Mouse (Mus musculus) kidney, embryonic 14.5 days (tissue): ENCODE data around the gene Rbms3. TPM values are rescaled to one million over a fixed set of nuclear protein-coding genes. Genes with fewer than 3 reads are reported as not detected.

Experiments
- ATAC-seq: fragments of 200-750 bp; cut with Nextera tagmentation; 2 replicates; pipeline ENCODE4 v1.8.0; 2017; ENCODE audit warnings: moderate number of reproducible peaks, mild to moderate bottlenecking, moderate TSS enrichment, moderate library complexity; ENCODE audit not compliant: low FRiP score, low TSS enrichment
- H3K27ac ChIP-seq: fragments of 300-500 bp; sonication (generic); 2 replicates; pipeline ENCODE4 v1.5.1; 2014; ENCODE audit warnings: low read depth, mild to moderate bottlenecking, low read length, moderate library complexity, mixed read lengths
- H3K27me3 ChIP-seq: fragments of 300-500 bp; sonication (generic); 2 replicates; pipeline ENCODE4 v1.6.1; 2014; ENCODE audit warnings: mild to moderate bottlenecking, low read length; ENCODE audit not compliant: control insufficient read depth, insufficient read depth
- H3K36me3 ChIP-seq: fragments of 300-500 bp; sonication (generic); 2 replicates; pipeline ENCODE4 v1.6.1; 2014; ENCODE audit warnings: low read length, mixed read lengths; ENCODE audit not compliant: control insufficient read depth, insufficient read depth
- H3K4me1 ChIP-seq: fragments of 300-500 bp; sonication (generic); 2 replicates; pipeline ENCODE4 v1.6.1; 2014; ENCODE audit warnings: low read length, mixed read lengths; ENCODE audit not compliant: control insufficient read depth, insufficient read depth
- H3K4me2 ChIP-seq: fragments of 300-500 bp; sonication (generic); replicated peaks from 2 replicates; pipeline ENCODE4 v1.6.1; 2014; ENCODE audit warnings: low read depth, mild to moderate bottlenecking, low read length
- H3K4me3 ChIP-seq: fragments of 300-500 bp; sonication (generic); 2 replicates; pipeline ENCODE4 v1.5.1; 2014; ENCODE audit warnings: mild to moderate bottlenecking, low read length
- H3K9ac ChIP-seq: fragments of 300-500 bp; sonication (generic); 2 replicates; pipeline ENCODE4 v1.6.1; 2014; ENCODE audit warnings: low read depth, mild to moderate bottlenecking, low read length, moderate library complexity
- H3K9me3 ChIP-seq: fragments of 300-500 bp; sonication (generic); 2 replicates; pipeline ENCODE4 v1.6.1; 2016; ENCODE audit warnings: low read length; ENCODE audit not compliant: control insufficient read depth
- WGBS: fragments of 180-500 bp; shearing (Covaris S2); extraction: QIAGEN DNeasy Blood & Tissue Kit; methylation state at CpG from one replicate; pipeline ENCODE4 v1.1.7; 2014; 5-methylcytosine and 5-hydroxymethylcytosine counted together
- polyA plus RNA-seq: library from polyadenylated mRNA; unstranded; fragments of >200 nt; fragmentation: Nextera tagmentation; extraction: Ambion mirVana; gene quantifications from 2 replicates; pipeline ENCODE4 v1.2.1, GENCODE M21; 2014

Rbms3 gene
- polyA plus RNA-seq, 1 experiment from 2014 or later, result 73.4 TPM

- H3K27me3 ChIP-seq, result no peaks in the 10 kb centered on the region
- H3K36me3 ChIP-seq, result no peaks in the 10 kb centered on the region
- H3K4me1 ChIP-seq, result peaks cover 12% of the 10 kb centered on the region; the same call in 1 of the 2 replicates
- peaks cover 4% of the 10 kb centered on the region; the same call in 1 of the 2 replicates for H3K9me3 ChIP-seq
- H3K4me3 ChIP-seq, result no peak overlapping the region
- no peak overlapping the region for H3K9ac ChIP-seq
- H3K4me2 ChIP-seq, result no peak overlapping the region
- WGBS, result 8% methylated on average over 2 of the region's 2 CpGs
- peak overlapping the region; percentile 30; the same call in 1 of the 2 replicates for H3K27ac ChIP-seq
- ATAC-seq, result peak; percentile 82
Measured at GRCm38 (mm10) chr9:117072433-117073099, 557.1 kb downstream of the Rbms3 start.

GRCm38 (mm10) chr9:117070616-117071015, 559.1 kb downstream of the Rbms3 start:
- no peak overlapping the region for H3K9ac ChIP-seq
- 68% methylated on average over 2 of the region's 2 CpGs for WGBS
- no peak overlapping the region for H3K4me3 ChIP-seq
- H3K36me3 ChIP-seq, result no peaks in the 10 kb centered on the region
- H3K4me1 ChIP-seq, result peaks cover 9% of the 10 kb centered on the region; the same call in 1 of the 2 replicates
- ATAC-seq, result no peak
- no peak overlapping the region for H3K4me2 ChIP-seq
- H3K27me3 ChIP-seq, result no peaks in the 10 kb centered on the region
- H3K9me3 ChIP-seq, result peaks cover 8% of the 10 kb centered on the region; the same call in 1 of the 2 replicates
- H3K27ac ChIP-seq, result no peak overlapping the region

- H3K9me3 ChIP-seq, result peaks cover 8% of the 10 kb centered on the region; the same call in 1 of the 2 replicates
- no peaks in the 10 kb centered on the region for H3K36me3 ChIP-seq
- H3K27me3 ChIP-seq, result no peaks in the 10 kb centered on the region
- H3K4me1 ChIP-seq, result peaks cover 9% of the 10 kb centered on the region; the same call in 1 of the 2 replicates
- H3K9ac ChIP-seq, result no peak overlapping the region
- 67% methylated on average over 1 of the region's 1 CpGs for WGBS
- H3K4me2 ChIP-seq, result no peak overlapping the region
- no peak overlapping the region for H3K4me3 ChIP-seq
- ATAC-seq, result no peak
- no peak overlapping the region for H3K27ac ChIP-seq
Measured at GRCm38 (mm10) chr9:117069232-117069631, 560.5 kb downstream of the Rbms3 start.

GRCm38 (mm10) chr9:117067703-117068419, 561.9 kb downstream of the Rbms3 start:
- Histone ChIP-seq H3K9me3 (peaks cover 8% of the 10 kb centered on the region; the same call in 1 of the 2 replicates), H3K4me1 (peaks cover 3% of the 10 kb centered on the region; the same call in 1 of the 2 replicates), H3K4me2 (no peak overlapping the region), H3K27ac (no peak overlapping the region), H3K9ac (no peak overlapping the region), H3K27me3 (no peaks in the 10 kb centered on the region), H3K36me3 (no peaks in the 10 kb centered on the region), H3K4me3 (no peak overlapping the region)
- ATAC-seq, result peak; percentile 78
- 36% methylated on average over 11 of the region's 11 CpGs for WGBS

GRCm38 (mm10) chr9:117066502-117066901, 563.2 kb downstream of the Rbms3 start:
- Histone ChIP-seq H3K9me3 (peaks cover 8% of the 10 kb centered on the region; the same call in 1 of the 2 replicates), H3K36me3 (no peaks in the 10 kb centered on the region), H3K27ac (no peak overlapping the region), H3K9ac (no peak overlapping the region), H3K27me3 (no peaks in the 10 kb centered on the region), H3K4me3 (no peak overlapping the region), H3K4me2 (no peak overlapping the region), H3K4me1 (no peaks in the 10 kb centered on the region)
- ATAC-seq, result no peak
- WGBS, result 72% methylated on average over 3 of the region's 3 CpGs

GRCm38 (mm10) chr9:117065601-117066000, 564.1 kb downstream of the Rbms3 start:
- 87% methylated on average over 6 of the region's 6 CpGs for WGBS
- Histone ChIP-seq H3K4me3 (no peak overlapping the region), H3K27me3 (no peaks in the 10 kb centered on the region), H3K4me1 (no peaks in the 10 kb centered on the region), H3K36me3 (no peaks in the 10 kb centered on the region), H3K9me3 (peaks cover 8% of the 10 kb centered on the region; the same call in 1 of the 2 replicates), H3K27ac (no peak overlapping the region), H3K4me2 (no peak overlapping the region), H3K9ac (no peak overlapping the region)
- no peak for ATAC-seq

- no peak for ATAC-seq
- Histone ChIP-seq H3K27ac (no peak overlapping the region), H3K9ac (no peak overlapping the region), H3K4me1 (no peaks in the 10 kb centered on the region), H3K4me2 (no peak overlapping the region), H3K27me3 (no peaks in the 10 kb centered on the region), H3K4me3 (no peak overlapping the region), H3K9me3 (no peaks in the 10 kb centered on the region), H3K36me3 (no peaks in the 10 kb centered on the region; the same call in 1 of the 2 replicates)
- 81% methylated on average over 1 of the region's 1 CpGs for WGBS
Measured at GRCm38 (mm10) chr9:117059586-117059985, 570.1 kb downstream of the Rbms3 start.

GRCm38 (mm10) chr9:117059135-117059534, 570.6 kb downstream of the Rbms3 start:
- Histone ChIP-seq H3K27me3 (no peaks in the 10 kb centered on the region), H3K9ac (no peak overlapping the region), H3K4me3 (no peak overlapping the region), H3K27ac (no peak overlapping the region), H3K9me3 (no peaks in the 10 kb centered on the region), H3K4me1 (no peaks in the 10 kb centered on the region), H3K4me2 (no peak overlapping the region), H3K36me3 (no peaks in the 10 kb centered on the region; the same call in 1 of the 2 replicates)
- WGBS, result 93% methylated on average over 6 of the region's 6 CpGs
- ATAC-seq, result no peak

GRCm38 (mm10) chr9:117051935-117052334, 577.8 kb downstream of the Rbms3 start:
- no peaks in the 10 kb centered on the region; the same call in 1 of the 2 replicates for H3K9me3 ChIP-seq
- H3K36me3 ChIP-seq, result no peaks in the 10 kb centered on the region; the same call in 1 of the 2 replicates
- H3K4me1 ChIP-seq, result no peaks in the 10 kb centered on the region
- H3K9ac ChIP-seq, result no peak overlapping the region
- no peak overlapping the region for H3K27ac ChIP-seq
- whole genome bisulfite sequencing, result 97% methylated on average over 2 of the region's 2 CpGs
- no peak overlapping the region for H3K4me2 ChIP-seq
- ATAC-seq, result no peak
- no peaks in the 10 kb centered on the region for H3K27me3 ChIP-seq
- H3K4me3 ChIP-seq, result no peak overlapping the region
